Mouse (Mus musculus): ENCODE results near the gene Supt5. TPM values are rescaled to one million over a fixed set of nuclear protein-coding genes. Genes with fewer than 3 reads are reported as not detected.
A peak's percentile ranks its signal among the peaks of the same experiment; 100 is the strongest.

Gene Supt5
- 63.3 and 66.0 TPM in 2 replicates for total RNA-seq (2012; rRNA removed)
- 100 to 1,000 TPM; 156 to 448 TPM for polyA plus RNA-seq (2012; ENCODE audit: insufficient read depth in 1 of 2, insufficient read length in 2 of 2, low read depth in 1 of 2, low replicate concordance in 2 of 2, missing spikeins in 1 of 2)

GRCm38 (mm10) chr7:28338108-28338998 lies at the start of gene Supt5:
Gene Supt5, minus strand, starts transcription at chr7:28338746.
- peak within 1 kb of the TSS; percentile 63 to 99 for H3K4me3 ChIP-seq (ENCODE audit: control insufficient read depth in 1 of 2, insufficient read depth in 1 of 2, low read depth in 2 of 2, low read length in 2 of 2)
- TF ChIP-seq ELF1 (IDR thresholded peaks at IDR 0.05; ENCODE audit: low read depth, low read length) = no peak
- no peak for TF ChIP-seq ZNF384 (IDR thresholded peaks at IDR 0.05; ENCODE audit: low read depth, low read length)
- no peak for TF ChIP-seq TBP (IDR thresholded peaks at IDR 0.05; ENCODE audit: low read depth, low read length)
- TF ChIP-seq ZKSCAN1 (IDR thresholded peaks at IDR 0.05; ENCODE audit: low read depth, low read length) = no peak
- peak; percentile 99 for TF ChIP-seq CHD2 (IDR thresholded peaks at IDR 0.05; ENCODE audit: low read length)
- TF ChIP-seq SIN3A (IDR thresholded peaks at IDR 0.05; ENCODE audit: low read length) = peak; percentile 77
- peak; percentile 91 for TF ChIP-seq POLR2AphosphoS2 (IDR thresholded peaks at IDR 0.05; ENCODE audit: low read length)
- TF ChIP-seq TCF12 (IDR thresholded peaks at IDR 0.05; ENCODE audit: low read depth, low read length) = peak; percentile 61
- peak in 1 of 3 experiments; percentile 22; a peak in 1 of 6 replicates for TF ChIP-seq CTCF (IDR thresholded peaks at IDR 0.05 in 2 of 3, conservative IDR thresholded peaks at IDR 0.05 in 1 of 3; ENCODE audit: control insufficient read depth in 1 of 3, insufficient read depth in 1 of 3, low read depth in 2 of 3, low read length in 3 of 3, poor library complexity in 1 of 3, severe bottlenecking in 1 of 3)
- TF ChIP-seq HCFC1 (IDR thresholded peaks at IDR 0.05; ENCODE audit: low read depth, low read length) = peak; percentile 95
- no peak for TF ChIP-seq TAL1 (IDR thresholded peaks at IDR 0.05; ENCODE audit: low read length)
- TF ChIP-seq MAZ (IDR thresholded peaks at IDR 0.05; ENCODE audit: low read depth, low read length) = no peak
- no peak for TF ChIP-seq SMC3 (IDR thresholded peaks at IDR 0.05; ENCODE audit: low read depth, low read length)
- peak; percentile 59; the same call in 1 of the 2 replicates for TF ChIP-seq NRF1 (IDR thresholded peaks at IDR 0.05; ENCODE audit: insufficient read depth, low read depth, low read length, poor library complexity, severe bottlenecking)
- TF ChIP-seq MAX (IDR thresholded peaks at IDR 0.05; ENCODE audit: low read length) = no peak
- no peak for TF ChIP-seq UBTF (IDR thresholded peaks at IDR 0.05; ENCODE audit: borderline replicate concordance, insufficient read depth, low read depth, low read length)
- TF ChIP-seq POLR2AphosphoS5 (IDR thresholded peaks at IDR 0.05; ENCODE audit: borderline replicate concordance, low read depth, low read length) = no peak
- no peak for TF ChIP-seq GABPA (IDR thresholded peaks at IDR 0.05; ENCODE audit: low read depth, low read length)
- TF ChIP-seq MYB (IDR thresholded peaks at IDR 0.05; ENCODE audit: low read depth, low read length) = no peak
- TF ChIP-seq GATA1 (IDR thresholded peaks at IDR 0.05; ENCODE audit: low read depth, low read length) = no peak
- no peak for TF ChIP-seq USF1 (IDR thresholded peaks at IDR 0.05; ENCODE audit: low read depth, low read length)
- TF ChIP-seq ZMIZ1 (IDR thresholded peaks at IDR 0.05; ENCODE audit: low read depth, low read length) = peak; percentile 84; the same call in 1 of the 2 replicates
- no peak for TF ChIP-seq MEF2A (IDR thresholded peaks at IDR 0.05; ENCODE audit: extremely low read depth, insufficient replicate concordance, low read depth, low read length, poor library complexity, severe bottlenecking)
- TF ChIP-seq EP300 (IDR thresholded peaks at IDR 0.05; ENCODE audit: low read depth in 1 of 2, low read length in 2 of 2) = no peak
- TF ChIP-seq ETS1 (IDR thresholded peaks at IDR 0.05; ENCODE audit: low read depth, low read length) = no peak; the same call in 1 of the 2 replicates
- peak; percentile 96 for TF ChIP-seq NELFE (IDR thresholded peaks at IDR 0.05; ENCODE audit: low read depth, low read length)
- peak; percentile 78; the same call in 1 of the 2 replicates for TF ChIP-seq RCOR1 (IDR thresholded peaks at IDR 0.05; ENCODE audit: low read depth, low read length)
- peak; percentile 5 for TF ChIP-seq MXI1 (IDR thresholded peaks at IDR 0.05; ENCODE audit: low read depth, low read length)
- TF ChIP-seq POLR2A (IDR thresholded peaks at IDR 0.05; ENCODE audit: control insufficient read depth in 1 of 2, insufficient read depth in 1 of 2, low read depth in 1 of 2, low read length in 2 of 2, poor library complexity in 1 of 2) = peak; percentile 91 to 95
- no peak for TF ChIP-seq ZC3H11A (IDR thresholded peaks at IDR 0.05; ENCODE audit: low read depth, low read length)
- TF ChIP-seq USF2 (IDR thresholded peaks at IDR 0.05; ENCODE audit: borderline replicate concordance in 1 of 2, insufficient read depth in 1 of 2, low read depth in 1 of 2, low read length in 2 of 2) = no peak
- no peak for TF ChIP-seq JUND (IDR thresholded peaks at IDR 0.05; ENCODE audit: low read depth, low read length)
- peak; percentile 99 for DNase-seq (ENCODE audit: low read depth, low spot score)
- H3K9ac ChIP-seq (ENCODE audit: control insufficient read depth, low read depth, low read length, poor library complexity, severe bottlenecking) = peak within 1 kb of the TSS; percentile 87
- peaks cover 0 to 13% of the 10 kb centered on the region in 2 experiments; a peak in 2 of 4 replicates for H3K36me3 ChIP-seq (ENCODE audit: control insufficient read depth in 1 of 2, insufficient read depth in 2 of 2, low read length in 2 of 2)
- peaks cover 47% of the 10 kb centered on the region for H3K79me2 ChIP-seq (ENCODE audit: control insufficient read depth, insufficient read depth, low read length, poor library complexity)
- H3K27ac ChIP-seq (ENCODE audit: control insufficient read depth, low read depth, low read length) = peak within 1 kb of the TSS; percentile 72
- H3K4me1 ChIP-seq (ENCODE audit: control insufficient read depth in 1 of 2, insufficient read depth in 2 of 2, low read length in 2 of 2) = 0 out of 4 replicates have a peak, but pooled peaks cover 0 to 6% of the 10 kb centered on the region in 2 experiments
- no peaks in the 10 kb centered on the region for H3K27me3 ChIP-seq (ENCODE audit: control insufficient read depth in 1 of 2, insufficient read depth in 2 of 2, low read length in 2 of 2)
- no peaks in the 10 kb centered on the region for H3K9me3 ChIP-seq (replicated peaks; ENCODE audit: insufficient read depth, low read length)

All from MEL (cell line).